In the genomic region with DNA sequence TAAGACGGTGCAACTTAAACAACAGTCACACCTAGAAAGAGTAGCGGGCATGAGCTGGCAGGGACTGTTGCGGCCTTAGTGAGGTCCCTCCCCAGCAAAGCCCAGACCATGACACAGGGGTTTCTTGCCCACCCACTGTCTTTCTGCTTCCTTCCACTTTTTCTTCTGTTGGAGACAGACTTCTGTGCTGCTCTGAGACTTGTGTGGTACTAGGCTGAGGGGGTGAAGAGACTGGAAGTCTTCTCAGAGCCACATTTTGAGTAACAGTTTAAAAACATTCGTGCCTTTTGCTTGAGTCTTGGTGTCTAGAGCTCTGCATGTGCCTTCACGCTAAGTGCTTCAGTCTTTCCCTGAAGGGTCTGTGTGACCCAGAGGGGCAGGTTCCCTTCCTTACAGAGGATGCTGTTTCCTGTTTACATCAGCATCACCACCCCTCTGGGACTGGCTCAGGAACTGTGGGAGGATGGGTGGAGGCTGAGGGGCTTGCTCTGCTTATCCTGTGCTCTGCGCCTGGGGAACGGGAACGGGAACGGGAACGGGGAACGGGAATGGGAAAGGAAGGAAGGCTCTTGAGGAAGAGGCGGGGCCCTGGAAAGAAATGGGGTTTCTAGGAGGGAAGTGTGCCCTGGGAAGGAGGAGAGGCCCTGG, we compare ENCODE assay signal across 8 mouse cellular contexts. TPM values are rescaled to one million over a fixed set of nuclear protein-coding genes. Genes with fewer than 3 reads are reported as not detected.
DNase-seq lines count a peak whose midpoint lies in the region; ATAC-seq and TF ChIP-seq lines count a peak whose summit lies in the region.

No protein-coding gene starts in this region.

- no peak overlapping the region for H3K4me3 ChIP-seq in cortical plate, adult 2 months (ENCODE audit: insufficient read depth, low read length)

- intact Hi-C loops in heart, postnatal 14 days (cut with DNase I) = no loop called here

- TF ChIP-seq POLR2A in cortical plate, adult 2 months (IDR thresholded peaks at IDR 0.05; ENCODE audit: extremely low read depth, insufficient read depth, low read length) = no peak

- peak overlapping the region; percentile 53; the same call in 1 of the 2 replicates for H3K27ac ChIP-seq in cortical plate, adult 2 months (ENCODE audit: insufficient read depth, low read length)

- DNase-seq in embryo, embryonic 11 days = peak; percentile 32
- no peak for DNase-seq in embryo, embryonic 10.5 days (ENCODE audit: low spot score)
- peak; percentile 70 to 71 for DNase-seq in heart, postnatal 14 days
- DNase-seq in kidney, postnatal 4 days = peak; percentile 58 to 71
- peak; percentile 63 for DNase-seq in skeletal muscle tissue, adult 2 months (ENCODE audit: low read depth, low spot score)
- DNase-seq in urinary bladder, adult 18-20 months (ENCODE audit: low spot score in 2 of 2) = no peak

- ATAC-seq in CD4-positive, CD25-positive, alpha-beta regulatory T cell, adult 4 months = no peak

- TF ChIP-seq CTCF in cortical plate, adult 2 months (IDR thresholded peaks at IDR 0.05; ENCODE audit: extremely low read depth, insufficient read depth, low read length) = no peak

- peaks cover 15% of the 10 kb centered on the region for H3K4me1 ChIP-seq in cortical plate, adult 2 months (ENCODE audit: control insufficient read depth, insufficient read depth, low read length)

RNA-seq across cellular contexts. Expression of gene Cds2, which starts 21.7 kb away (rescaled TPM):
- 144 and 149 TPM in 2 replicates for polyA plus RNA-seq in cortical plate, adult 2 months (2012; rRNA removed)
- 10 to 100 TPM; 80.1 to 91.4 TPM for total RNA-seq in heart, postnatal 14 days (2021)
- 10 to 100 TPM; 19.5 to 25.8 TPM for polyA plus RNA-seq in CD4-positive, CD25-positive, alpha-beta regulatory T cell, adult 4 months (2017; shearing (Covaris generic))

RNA-seq across cellular contexts. Expression of gene Pcna, which starts 31.5 kb away (rescaled TPM):
- 64.2 and 66.3 TPM in 2 replicates for polyA plus RNA-seq in cortical plate, adult 2 months (2012; rRNA removed)
- total RNA-seq in heart, postnatal 14 days (2021) = 10 to 100 TPM; 40.2 to 57.8 TPM
- 100 to 1,000 TPM; 137 to 146 TPM for polyA plus RNA-seq in CD4-positive, CD25-positive, alpha-beta regulatory T cell, adult 4 months (2017; shearing (Covaris generic))

RNA-seq across cellular contexts. Expression of gene Tmem230, which starts 37.0 kb away (rescaled TPM):
- polyA plus RNA-seq in cortical plate, adult 2 months (2012; rRNA removed) = 56.5 and 58.8 TPM in 2 replicates
- 10 to 100 TPM; 20.2 to 23.7 TPM for total RNA-seq in heart, postnatal 14 days (2021)
- polyA plus RNA-seq in CD4-positive, CD25-positive, alpha-beta regulatory T cell, adult 4 months (2017; shearing (Covaris generic)) = 10 to 100 TPM; 30.1 to 39.8 TPM

Comparison
In these comparisons a context has a peak if more than half of its experiments do, and no peak if none do; other contexts are left out.
1. DNase-seq: peak in embryo, embryonic 11 days (single experiment), heart, postnatal 14 days (2 of 2), kidney, postnatal 4 days (2 of 2) and skeletal muscle tissue, adult 2 months (single experiment); none in embryo, embryonic 10.5 days (single experiment) and urinary bladder, adult 18-20 months (0 of 2).